ENCODE assay signal across 10 mouse cellular contexts in genomic region chr12:72407146-72407545, GRCm38 (mm10). TPM values are rescaled to one million over a fixed set of nuclear protein-coding genes. Genes with fewer than 3 reads are reported as not detected.
DNase-seq lines count a peak whose midpoint lies in the region; ATAC-seq and TF ChIP-seq lines count a peak whose summit lies in the region.
"Had no signal": no experiment of that assay in that cellular context is flagged by ENCODE, and none has a peak within 500 bp of the region (broad histone marks: within the 10 kb centered on the region; RNA-seq: fewer than 3 reads in every experiment).

No protein-coding gene starts in this region.

- DNase-seq in frontal cortex, postnatal 14 days (ENCODE audit: low spot score in 2 of 2), result no peak
- peak; percentile 60 to 65 for DNase-seq in cerebellum, adult 2 months
- DNase-seq in hindbrain, embryonic 10.5 days (ENCODE audit: low spot score), result peak; percentile 15
- DNase-seq in retina, postnatal 1 day, result peak; percentile 60
- DNase-seq in spleen, postnatal 36 days (ENCODE audit: low spot score in 2 of 2), result no peak
- no peak for DNase-seq in adrenal gland, adult 8-10 months

- H3K27me3 ChIP-seq in cerebellum, adult 2 months (ENCODE audit: control insufficient read depth, insufficient read depth, low read length), result no peaks in the 10 kb centered on the region
- H3K27me3 ChIP-seq in hindbrain, embryonic 10.5 days (ENCODE audit: insufficient read depth, poor library complexity, severe bottlenecking), result peaks cover 36% of the 10 kb centered on the region
- H3K27me3 ChIP-seq in limb, embryonic 12.5 days, result peaks cover 32% of the 10 kb centered on the region

- H3K36me3 ChIP-seq in hindbrain, embryonic 10.5 days, result no peaks in the 10 kb centered on the region
- H3K36me3 ChIP-seq in limb, embryonic 12.5 days, result no peaks in the 10 kb centered on the region

- TF ChIP-seq POLR2A in cerebellum, adult 2 months (IDR thresholded peaks at IDR 0.05; ENCODE audit: borderline replicate concordance, insufficient read depth, low read length), result no peak

- 15% methylated on average over 11 of the region's 11 CpGs for WGBS in cerebellum, adult 2 months
- WGBS in hindbrain, embryonic 10.5 days, result 8% methylated on average over 11 of the region's 11 CpGs
- 13% methylated on average over 11 of the region's 11 CpGs for WGBS in limb, embryonic 12.5 days

- peak; percentile 47 for ATAC-seq in frontal cortex, adult (ENCODE audit: low TSS enrichment)
- ATAC-seq in limb, embryonic 12.5 days (ENCODE audit: insufficient number of reproducible peaks, insufficient read depth, low FRiP score, low TSS enrichment, low read depth), result no peak

- H3K27ac ChIP-seq in cerebellum, adult 2 months (ENCODE audit: insufficient read depth, low read length), result peak overlapping the region; percentile 17; the same call in 1 of the 2 replicates
- peak overlapping the region; percentile 87 for H3K27ac ChIP-seq in hindbrain, embryonic 10.5 days
- no peak overlapping the region for H3K27ac ChIP-seq in limb, embryonic 12.5 days

- peak overlapping the region; percentile 99 for H3K4me2 ChIP-seq in limb, embryonic 12.5 days

- TF ChIP-seq CTCF in cerebellum, adult 2 months (IDR thresholded peaks at IDR 0.05; ENCODE audit: borderline replicate concordance, insufficient read depth, low read depth, low read length), result no peak

- H3K4me1 ChIP-seq in cerebellum, adult 2 months (ENCODE audit: control insufficient read depth, insufficient read depth, low read length), result peaks cover 3% of the 10 kb centered on the region; the same call in 1 of the 2 replicates
- peaks cover 33% of the 10 kb centered on the region for H3K4me1 ChIP-seq in hindbrain, embryonic 10.5 days (replicated peaks)
- H3K4me1 ChIP-seq in limb, embryonic 12.5 days (replicated peaks), result peaks cover 14% of the 10 kb centered on the region

- H3K9ac ChIP-seq in limb, embryonic 12.5 days (replicated peaks), result no peak overlapping the region

- no peaks in the 10 kb centered on the region for H3K9me3 ChIP-seq in hindbrain, embryonic 10.5 days
- no peaks in the 10 kb centered on the region for H3K9me3 ChIP-seq in limb, embryonic 12.5 days

- H3K4me3 ChIP-seq in cerebellum, adult 2 months (replicated peaks; ENCODE audit: insufficient read depth, low read depth, low read length), result peak overlapping the region; percentile 64
- H3K4me3 ChIP-seq in hindbrain, embryonic 10.5 days, result peak overlapping the region; percentile 81
- H3K4me3 ChIP-seq in limb, embryonic 12.5 days (replicated peaks), result peak overlapping the region; percentile 69; the same call in 1 of the 2 replicates
- H3K4me3 ChIP-seq: myocyte had no signal

RNA-seq across cellular contexts. Expression of gene Rtn1, which starts 1.7 kb away (rescaled TPM):
- polyA plus RNA-seq in cerebellum, adult 2 months (2012; rRNA removed), result 941 and 958 TPM in 2 replicates
- polyA plus RNA-seq in hindbrain, embryonic 10.5 days (2016; fragmentation: Nextera tagmentation; extraction: Ambion mirVana), result 162 and 390 TPM in 2 replicates
- polyA plus RNA-seq in limb, embryonic 12.5 days (2016; fragmentation: Nextera tagmentation; extraction: Ambion mirVana), result 7.0 and 12.8 TPM in 2 replicates
- total RNA-seq in adrenal gland, adult 8-10 months (2022), result 10 to 100 TPM; 29.4 to 51.8 (median 36.0) TPM
- total RNA-seq: common myeloid progenitor, adult 5-6 weeks had no signal
- polyA plus RNA-seq: myocyte had no signal

RNA-seq across cellular contexts. Expression of gene Lrrc9, which starts 34.5 kb away (rescaled TPM):
- polyA plus RNA-seq in cerebellum, adult 2 months (2012; rRNA removed), result 1.2 and 1.6 TPM in 2 replicates
- polyA plus RNA-seq in hindbrain, embryonic 10.5 days (2016; fragmentation: Nextera tagmentation; extraction: Ambion mirVana), result 0.97 and 2.1 TPM in 2 replicates
- polyA plus RNA-seq in limb, embryonic 12.5 days (2016; fragmentation: Nextera tagmentation; extraction: Ambion mirVana), result 0.93 and 1.2 TPM in 2 replicates
- total RNA-seq in adrenal gland, adult 8-10 months (2022), result 1 to 10 TPM; 1.5 to 3.3 (median 2.4) TPM
- polyA plus RNA-seq: myocyte had no signal

Comparison
In these comparisons a context has a peak if more than half of its experiments do, and no peak if none do; other contexts are left out.
1. DNase-seq: peak in cerebellum, adult 2 months (2 of 2), hindbrain, embryonic 10.5 days (single experiment) and retina, postnatal 1 day (single experiment); none in frontal cortex, postnatal 14 days (0 of 2), spleen, postnatal 36 days (0 of 2) and adrenal gland, adult 8-10 months (single experiment).
2. RNA of gene Rtn1, which starts 1.7 kb away (polyA plus RNA-seq): 941 to 958 TPM in cerebellum, adult 2 months and 162 to 390 TPM in hindbrain, embryonic 10.5 days; 7.0 to 12.8 TPM in limb, embryonic 12.5 days; every median in the first group is over 10 times any median in the second.
3. Peak in every context shown above with its lines, with median percentiles within 50 percentile points of each other: H3K4me3 ChIP-seq.